Mouse (Mus musculus): ENCODE results near the gene Cx3cr1. TPM values are rescaled to one million over a fixed set of nuclear protein-coding genes. Genes with fewer than 3 reads are reported as not detected.

Gene Cx3cr1
- polyA plus RNA-seq, 1 experiment from 2014 or later, result 4.0 TPM

GRCm38 (mm10) chr9:120079901-120080300 lies 10.2 kb upstream of the Cx3cr1 start:
- no peaks in the 10 kb centered on the region for H3K9me3 ChIP-seq (replicated peaks)
- H3K27ac ChIP-seq, result no peak overlapping the region
- H3K36me3 ChIP-seq, result no peaks in the 10 kb centered on the region
- no peaks in the 10 kb centered on the region for H3K4me1 ChIP-seq
- no peak overlapping the region for H3K4me3 ChIP-seq
- no peaks in the 10 kb centered on the region for H3K27me3 ChIP-seq (ENCODE audit: low read depth, poor library complexity, severe bottlenecking)
- WGBS, result 79% methylated on average over 7 of the region's 7 CpGs
- DNase-seq (ENCODE audit: low spot score), result no peak

GRCm38 (mm10) chr9:120078241-120078640 lies 8.6 kb upstream of the Cx3cr1 start:
- WGBS, result 92% methylated on average over 3 of the region's 3 CpGs
- no peak overlapping the region for H3K27ac ChIP-seq
- H3K4me1 ChIP-seq, result no peaks in the 10 kb centered on the region
- H3K9me3 ChIP-seq (replicated peaks), result no peaks in the 10 kb centered on the region
- DNase-seq (ENCODE audit: low spot score), result no peak
- no peaks in the 10 kb centered on the region for H3K27me3 ChIP-seq (ENCODE audit: low read depth, poor library complexity, severe bottlenecking)
- H3K36me3 ChIP-seq, result no peaks in the 10 kb centered on the region
- H3K4me3 ChIP-seq, result no peak overlapping the region

GRCm38 (mm10) chr9:120074516-120074915 lies 4.8 kb upstream of the Cx3cr1 start:
- Histone ChIP-seq H3K36me3 (no peaks in the 10 kb centered on the region), H3K27ac (no peak overlapping the region), H3K4me3 (no peak overlapping the region), H3K27me3 (ENCODE audit: low read depth, poor library complexity, severe bottlenecking) (no peaks in the 10 kb centered on the region), H3K4me1 (0 out of 2 replicates have a peak, but pooled peaks cover 2% of the 10 kb centered on the region), H3K9me3 (replicated peaks) (no peaks in the 10 kb centered on the region)
- DNase-seq (ENCODE audit: low spot score), result no peak
- WGBS, result 92% methylated on average over 7 of the region's 7 CpGs

GRCm38 (mm10) chr9:120073169-120073568 lies 3.5 kb upstream of the Cx3cr1 start:
- H3K27ac ChIP-seq, result 0 out of 2 replicates have a peak overlapping the region, but pooled peaks have one; percentile 26
- 34% methylated on average over 3 of the region's 3 CpGs for WGBS
- peak; percentile 85 for DNase-seq (ENCODE audit: low spot score)
- H3K4me1 ChIP-seq, result 0 out of 2 replicates have a peak, but pooled peaks cover 2% of the 10 kb centered on the region
- no peaks in the 10 kb centered on the region for H3K36me3 ChIP-seq
- no peak overlapping the region for H3K4me3 ChIP-seq
- H3K27me3 ChIP-seq (ENCODE audit: low read depth, poor library complexity, severe bottlenecking), result no peaks in the 10 kb centered on the region
- H3K9me3 ChIP-seq (replicated peaks), result no peaks in the 10 kb centered on the region

- no peaks in the 10 kb centered on the region for H3K27me3 ChIP-seq (ENCODE audit: low read depth, poor library complexity, severe bottlenecking)
- no peak overlapping the region for H3K27ac ChIP-seq
- no peaks in the 10 kb centered on the region for H3K36me3 ChIP-seq
- no peaks in the 10 kb centered on the region for H3K9me3 ChIP-seq (replicated peaks)
- no peak for DNase-seq (ENCODE audit: low spot score)
- WGBS, result 84% methylated on average over 2 of the region's 2 CpGs
- H3K4me1 ChIP-seq, result 0 out of 2 replicates have a peak, but pooled peaks cover 2% of the 10 kb centered on the region
- H3K4me3 ChIP-seq, result no peak overlapping the region
Observed at GRCm38 (mm10) chr9:120071251-120071650, 1.6 kb upstream of the Cx3cr1 start.

- 0 out of 2 replicates have a peak, but pooled peaks cover 1% of the 10 kb centered on the region for H3K4me1 ChIP-seq
- no peak overlapping the region for H3K4me3 ChIP-seq
- H3K36me3 ChIP-seq, result no peaks in the 10 kb centered on the region
- no peaks in the 10 kb centered on the region for H3K9me3 ChIP-seq (replicated peaks)
- H3K27me3 ChIP-seq (ENCODE audit: low read depth, poor library complexity, severe bottlenecking), result no peaks in the 10 kb centered on the region
- 67% methylated on average over 10 of the region's 10 CpGs for WGBS
- DNase-seq (ENCODE audit: low spot score), result no peak
- H3K27ac ChIP-seq, result no peak overlapping the region
Observed at GRCm38 (mm10) chr9:120068047-120068446, 1.6 kb downstream of the Cx3cr1 start.

GRCm38 (mm10) chr9:120067609-120068008 lies 2.1 kb downstream of the Cx3cr1 start:
- Histone ChIP-seq H3K9me3 (replicated peaks) (no peaks in the 10 kb centered on the region), H3K4me3 (no peak overlapping the region), H3K27me3 (ENCODE audit: low read depth, poor library complexity, severe bottlenecking) (no peaks in the 10 kb centered on the region), H3K27ac (no peak overlapping the region), H3K4me1 (no peaks in the 10 kb centered on the region), H3K36me3 (no peaks in the 10 kb centered on the region)
- DNase-seq (ENCODE audit: low spot score), result no peak
- 85% methylated on average over 2 of the region's 2 CpGs for WGBS

GRCm38 (mm10) chr9:120064317-120064716 lies 5.4 kb downstream of the Cx3cr1 start:
- no peaks in the 10 kb centered on the region for H3K4me1 ChIP-seq
- H3K4me3 ChIP-seq, result no peak overlapping the region
- no peaks in the 10 kb centered on the region for H3K9me3 ChIP-seq (replicated peaks)
- no peaks in the 10 kb centered on the region for H3K27me3 ChIP-seq (ENCODE audit: low read depth, poor library complexity, severe bottlenecking)
- DNase-seq (ENCODE audit: low spot score), result no peak
- no peak overlapping the region for H3K27ac ChIP-seq
- WGBS, result 88% methylated on average over 4 of the region's 4 CpGs
- H3K36me3 ChIP-seq, result no peaks in the 10 kb centered on the region

GRCm38 (mm10) chr9:120058730-120059129 lies 10.9 kb downstream of the Cx3cr1 start:
- H3K27ac ChIP-seq, result no peak overlapping the region
- no peaks in the 10 kb centered on the region for H3K36me3 ChIP-seq
- WGBS, result 77% methylated on average over 3 of the region's 3 CpGs
- DNase-seq (ENCODE audit: low spot score), result no peak
- H3K4me1 ChIP-seq, result peaks cover 4% of the 10 kb centered on the region; the same call in 1 of the 2 replicates
- no peaks in the 10 kb centered on the region for H3K27me3 ChIP-seq (ENCODE audit: low read depth, poor library complexity, severe bottlenecking)
- no peak overlapping the region for H3K4me3 ChIP-seq
- no peaks in the 10 kb centered on the region for H3K9me3 ChIP-seq (replicated peaks)

- no peak for DNase-seq (ENCODE audit: low spot score)
- Histone ChIP-seq H3K9me3 (replicated peaks) (no peaks in the 10 kb centered on the region), H3K36me3 (no peaks in the 10 kb centered on the region), H3K4me3 (no peak overlapping the region), H3K27ac (no peak overlapping the region), H3K4me1 (peaks cover 4% of the 10 kb centered on the region; the same call in 1 of the 2 replicates), H3K27me3 (ENCODE audit: low read depth, poor library complexity, severe bottlenecking) (no peaks in the 10 kb centered on the region)
- WGBS, result 83% methylated on average over 9 of the region's 9 CpGs
Observed at GRCm38 (mm10) chr9:120056201-120056600, 13.5 kb downstream of the Cx3cr1 start.

GRCm38 (mm10) chr9:120054545-120055277 lies 15.0 kb downstream of the Cx3cr1 start:
- H3K27ac ChIP-seq, result peak overlapping the region; percentile 28; the same call in 1 of the 2 replicates
- 64% methylated on average over 8 of the region's 8 CpGs for WGBS
- peaks cover 4% of the 10 kb centered on the region; the same call in 1 of the 2 replicates for H3K4me1 ChIP-seq
- H3K36me3 ChIP-seq, result no peaks in the 10 kb centered on the region
- H3K9me3 ChIP-seq (replicated peaks), result no peaks in the 10 kb centered on the region
- H3K27me3 ChIP-seq (ENCODE audit: low read depth, poor library complexity, severe bottlenecking), result no peaks in the 10 kb centered on the region
- no peak overlapping the region for H3K4me3 ChIP-seq
- no peak for DNase-seq (ENCODE audit: low spot score)

GRCm38 (mm10) chr9:120049407-120049806 lies 20.3 kb downstream of the Cx3cr1 start:
- H3K27me3 ChIP-seq (ENCODE audit: low read depth, poor library complexity, severe bottlenecking), result no peaks in the 10 kb centered on the region
- no peak overlapping the region for H3K27ac ChIP-seq
- no peaks in the 10 kb centered on the region for H3K9me3 ChIP-seq (replicated peaks)
- no peak overlapping the region for H3K4me3 ChIP-seq
- H3K4me1 ChIP-seq, result no peaks in the 10 kb centered on the region
- 86% methylated on average over 3 of the region's 3 CpGs for WGBS
- DNase-seq (ENCODE audit: low spot score), result no peak
- no peaks in the 10 kb centered on the region for H3K36me3 ChIP-seq

- WGBS, result 84% methylated on average over 6 of the region's 6 CpGs
- no peak overlapping the region for H3K4me3 ChIP-seq
- no peaks in the 10 kb centered on the region for H3K36me3 ChIP-seq
- no peaks in the 10 kb centered on the region for H3K9me3 ChIP-seq (replicated peaks)
- H3K27ac ChIP-seq, result no peak overlapping the region
- DNase-seq (ENCODE audit: low spot score), result no peak
- H3K27me3 ChIP-seq (ENCODE audit: low read depth, poor library complexity, severe bottlenecking), result no peaks in the 10 kb centered on the region
- no peaks in the 10 kb centered on the region for H3K4me1 ChIP-seq
Observed at GRCm38 (mm10) chr9:120048495-120048894, 21.2 kb downstream of the Cx3cr1 start.

Data from limb, embryonic 10.5 days (tissue).